Mouse (Mus musculus): Measurements from ENCODE around the gene Ccdc62.

- no peak for TF ChIP-seq POLR2A (IDR thresholded peaks at IDR 0.05; ENCODE audit: insufficient read length, low read depth)
- TF ChIP-seq REST (IDR thresholded peaks at IDR 0.05; ENCODE audit: insufficient read depth, insufficient read length) = no peak
- no peak for TF ChIP-seq TCF3 (IDR thresholded peaks at IDR 0.05; ENCODE audit: insufficient read length, low read depth)
- TF ChIP-seq MAX (IDR thresholded peaks at IDR 0.05; ENCODE audit: low read depth) = no peak
- no peak for TF ChIP-seq MYOD1 (IDR thresholded peaks at IDR 0.05; ENCODE audit: control insufficient read depth in 1 of 3, insufficient read length in 2 of 3, low read depth in 2 of 3)
- TF ChIP-seq USF1 (IDR thresholded peaks at IDR 0.05; ENCODE audit: low read depth) = no peak
- no peak for TF ChIP-seq CEBPB (IDR thresholded peaks at IDR 0.05; ENCODE audit: insufficient read depth, poor library complexity, severe bottlenecking)
- TF ChIP-seq MYOG (IDR thresholded peaks at IDR 0.05; ENCODE audit: control insufficient read depth in 1 of 3, insufficient read depth in 1 of 3, insufficient read length in 2 of 3, low read depth in 2 of 3) = no peak
- TF ChIP-seq POLR2AphosphoS2 (IDR thresholded peaks at IDR 0.05; ENCODE audit: insufficient read length, low read depth) = no peak
Measured at GRCm38 (mm10) chr5:123974616-123975111, 44.2 kb downstream of the Ccdc62 start.

Data from myocyte (in vitro differentiated cells).